Mouse (Mus musculus) bone marrow macrophage, adult 2 months (primary cell): Measurements from ENCODE around the gene C2.

Source experiments
- CTCF ChIP-seq: IDR thresholded peaks from 2 replicates; pipeline ENCODE4 v1.5.1; 2012; ENCODE audit warnings: low read depth, mild to moderate bottlenecking, low read length, moderate library complexity
- POLR2A ChIP-seq: IDR thresholded peaks from 2 replicates; pipeline ENCODE4 v1.6.1; 2012; ENCODE audit warnings: mild to moderate bottlenecking, low read depth, low read length, borderline replicate concordance

GRCm38 (mm10) chr17:34879336-34879879, 18.7 kb downstream of the C2 start, which contains the start of gene Zbtb12:
- TF ChIP-seq CTCF (no peak), POLR2A (no peak)
